Mouse (Mus musculus): ENCODE measurements around the gene Cdkal1.

Gene Cdkal1

GRCm38 (mm10) chr13:29590685-29591084 lies 264.8 kb downstream of the Cdkal1 start:
- in situ Hi-C loops (cut with MseI, MboI) = no loop called here

DNA sequence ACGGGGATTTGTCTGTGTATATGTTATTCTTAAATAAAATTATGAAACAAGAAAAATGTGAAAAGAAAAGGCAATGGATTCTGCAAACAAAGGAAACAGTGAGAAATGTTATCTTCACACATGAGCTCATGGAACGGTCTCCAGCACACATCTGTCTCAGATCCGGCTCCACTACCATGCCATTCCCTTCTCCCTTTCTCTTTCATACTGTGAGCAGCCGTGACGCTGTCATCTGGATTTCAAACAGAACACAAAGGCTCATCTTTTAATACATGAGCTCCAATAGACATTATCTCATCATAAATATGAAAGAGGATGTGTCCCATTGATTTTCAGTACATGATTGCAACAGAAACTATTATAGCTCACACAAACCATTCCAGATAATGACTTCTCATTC lies 265.3 kb downstream of the Cdkal1 start:
- in situ Hi-C loops (cut with MseI, MboI) = no loop called here

GRCm38 (mm10) chr13:29588693-29589092 lies 266.8 kb downstream of the Cdkal1 start:
- in situ Hi-C loops (cut with MseI, MboI) = no loop called here

DNA sequence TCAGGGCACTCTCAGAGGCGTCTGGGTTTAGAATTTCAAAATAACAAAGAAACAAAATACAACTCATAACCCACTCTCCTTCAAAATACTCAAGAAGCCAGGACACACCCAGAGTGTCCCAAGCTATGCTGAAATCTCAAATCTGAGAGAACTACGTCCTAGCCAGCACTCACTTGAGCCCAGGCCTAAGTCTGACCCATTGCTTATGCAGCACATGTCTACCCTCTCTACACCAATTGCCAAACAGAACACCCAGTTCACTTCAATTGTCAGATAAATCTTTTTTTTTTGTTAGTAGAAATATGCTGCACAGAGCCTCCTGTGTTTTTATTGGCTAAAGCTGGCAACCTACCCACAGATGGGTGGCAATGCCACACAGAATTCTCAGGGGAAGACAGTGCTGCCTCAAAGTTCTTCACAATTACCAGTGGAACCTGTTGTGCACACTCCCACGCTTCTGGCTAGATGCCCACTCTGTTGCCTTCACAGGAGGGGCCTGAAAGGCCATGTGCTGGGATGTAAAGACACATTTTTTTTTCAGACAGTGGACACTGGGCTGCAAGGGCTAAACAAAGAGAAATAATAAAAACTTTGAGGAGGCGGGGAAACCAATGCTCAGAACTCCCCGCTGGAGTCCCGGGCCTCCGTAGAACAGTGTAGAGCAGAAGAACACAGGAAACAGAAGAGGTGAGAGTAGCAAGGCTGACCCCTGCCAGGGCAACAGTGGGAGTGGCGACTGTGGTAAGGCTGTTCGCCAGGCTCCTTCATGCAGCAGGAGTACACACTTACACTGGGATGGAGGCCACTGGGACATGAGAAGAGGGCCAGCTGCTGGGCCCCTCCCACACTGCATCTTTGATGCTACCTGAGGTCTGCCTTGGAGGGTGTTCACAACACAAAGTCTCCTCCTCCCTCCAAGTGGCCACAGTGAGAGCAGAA lies 273.4 kb downstream of the Cdkal1 start:
- in situ Hi-C loops (cut with MseI, MboI) = no loop called here

DNA sequence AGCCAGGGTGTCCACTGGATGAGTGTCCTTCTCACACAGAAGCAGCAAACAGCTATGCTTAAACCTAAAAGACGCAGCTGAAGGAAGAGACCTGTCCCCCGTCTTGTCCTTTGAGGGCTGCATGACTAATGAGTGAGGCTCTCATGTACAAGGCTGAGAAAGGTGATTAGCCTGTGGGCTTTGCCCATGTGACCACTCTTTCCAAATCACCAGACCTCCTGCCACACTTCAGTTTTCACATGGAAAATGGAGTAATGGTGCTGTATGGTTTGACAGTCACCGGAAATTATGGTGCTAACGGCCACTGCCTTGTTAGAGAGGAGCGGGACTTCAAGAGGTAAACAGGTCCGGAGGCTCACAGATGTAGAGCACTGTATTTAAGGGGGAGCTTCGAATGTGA lies 274.7 kb downstream of the Cdkal1 start:
- in situ Hi-C loops (cut with MseI, MboI) = no loop called here

GRCm38 (mm10) chr13:29580009-29580408 lies 275.5 kb downstream of the Cdkal1 start:
- in situ Hi-C loops (cut with MseI, MboI) = no loop called here

DNA sequence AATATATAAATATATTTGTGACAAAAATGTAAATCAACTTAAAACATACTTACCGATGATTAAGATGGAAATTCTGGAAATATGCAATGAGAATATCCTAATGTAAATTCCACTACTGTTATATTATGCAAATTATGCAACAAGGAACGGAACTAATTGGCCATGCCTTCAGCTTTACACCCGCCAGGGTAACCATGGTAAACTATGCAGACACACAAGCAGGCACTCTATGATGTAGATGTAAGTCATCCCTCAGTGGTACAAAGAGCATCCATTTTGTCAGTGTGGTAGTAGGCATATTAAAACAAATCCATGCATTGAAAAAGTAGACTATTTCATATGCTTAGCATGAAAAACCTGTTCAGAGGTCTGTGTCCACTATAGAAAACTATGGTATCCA lies 276.9 kb downstream of the Cdkal1 start:
- in situ Hi-C loops (cut with MseI, MboI) = no loop called here

- in situ Hi-C loops (cut with MseI, MboI) = no loop called here
Observed at GRCm38 (mm10) chr13:29574784-29575183, 280.7 kb downstream of the Cdkal1 start.

GRCm38 (mm10) chr13:29572477-29572876 lies 283.0 kb downstream of the Cdkal1 start:
- in situ Hi-C loops (cut with MseI, MboI) = no loop called here

DNA sequence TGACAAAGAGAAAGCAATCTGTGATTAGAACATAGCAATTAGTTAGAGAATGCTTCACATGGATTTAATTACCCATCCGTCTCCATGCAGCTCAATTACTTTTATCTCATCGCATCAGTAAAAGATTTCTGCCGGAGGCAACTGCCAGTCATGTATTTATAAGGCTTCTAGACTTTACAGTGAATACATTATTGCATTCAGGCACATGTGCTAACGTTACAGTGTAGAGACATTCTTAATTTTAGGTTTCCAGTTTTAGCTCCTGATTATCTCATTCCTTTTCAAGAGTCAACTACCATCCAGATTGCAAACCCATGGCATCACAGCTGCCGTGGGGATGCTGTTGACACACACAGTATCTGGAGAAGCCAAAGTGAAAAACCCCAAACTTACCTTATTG lies 289.8 kb downstream of the Cdkal1 start:
- in situ Hi-C loops (cut with MseI, MboI) = no loop called here

GRCm38 (mm10) chr13:29559188-29559587 lies 296.3 kb downstream of the Cdkal1 start:
- in situ Hi-C loops (cut with MseI, MboI) = no loop called here

- in situ Hi-C loops (cut with MseI, MboI) = no loop called here
Observed at GRCm38 (mm10) chr13:29555160-29555785, 300.2 kb downstream of the Cdkal1 start.

DNA sequence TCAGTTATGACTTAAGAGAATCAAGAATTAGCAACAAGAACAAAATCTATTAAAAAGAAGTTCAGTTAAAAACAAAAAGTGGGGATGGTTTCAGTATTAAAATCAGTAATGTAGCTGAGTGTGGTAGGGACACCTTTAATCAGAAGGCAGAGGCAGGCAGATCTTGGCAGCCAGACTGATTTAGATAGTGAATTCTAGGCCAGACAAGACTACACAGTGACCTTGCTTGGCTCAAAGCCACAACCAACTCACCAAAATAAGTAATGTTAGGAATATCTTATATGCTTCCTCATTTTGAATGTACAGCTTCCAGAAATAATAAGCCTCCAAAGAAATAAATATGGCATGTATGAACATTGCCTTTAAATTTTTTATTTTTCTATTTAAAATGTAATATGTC lies 301.7 kb downstream of the Cdkal1 start:
- in situ Hi-C loops (cut with MseI, MboI) = no loop called here

- in situ Hi-C loops (cut with MseI, MboI) = no loop called here
Observed at GRCm38 (mm10) chr13:29552322-29552870, 303.1 kb downstream of the Cdkal1 start.

DNA sequence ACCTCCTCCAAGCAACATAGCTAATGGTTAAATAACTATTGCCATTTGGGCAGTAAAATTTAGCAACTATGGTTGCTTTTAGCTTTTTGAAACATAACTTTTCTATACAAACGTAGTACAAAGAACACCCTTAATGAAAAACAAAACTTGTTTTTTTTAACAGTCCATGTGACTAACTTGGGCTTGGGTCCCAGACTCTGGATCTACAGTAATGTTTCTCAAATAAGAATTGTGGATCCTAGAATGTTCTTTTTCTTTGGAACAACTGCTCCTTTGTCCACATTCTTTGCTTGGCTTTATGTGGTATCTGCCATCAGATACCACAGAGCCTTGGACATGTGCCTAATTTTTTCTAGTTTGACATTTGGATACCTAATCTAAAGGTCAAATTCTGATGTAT lies 304.6 kb downstream of the Cdkal1 start:
- in situ Hi-C loops (cut with MseI, MboI) = no loop called here

DNA sequence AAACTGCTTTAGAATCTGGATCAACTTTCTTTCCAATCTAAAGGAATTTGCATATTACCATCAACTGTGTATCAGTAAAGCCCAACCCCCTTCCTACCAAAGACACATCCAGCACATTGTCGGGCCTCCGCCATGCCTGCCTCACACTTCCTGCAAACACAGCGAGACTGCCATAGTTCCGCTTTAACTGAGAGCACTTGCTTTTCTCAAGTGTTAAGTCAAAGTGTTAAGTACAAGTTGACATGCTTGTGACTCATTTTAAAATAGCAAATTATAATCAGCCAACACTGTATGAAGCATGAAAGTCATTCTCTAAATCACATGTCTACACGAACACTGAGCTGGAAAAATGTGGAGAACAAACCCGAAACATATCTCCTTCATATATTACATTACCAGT lies 305.3 kb downstream of the Cdkal1 start:
- in situ Hi-C loops (cut with MseI, MboI) = no loop called here

DNA sequence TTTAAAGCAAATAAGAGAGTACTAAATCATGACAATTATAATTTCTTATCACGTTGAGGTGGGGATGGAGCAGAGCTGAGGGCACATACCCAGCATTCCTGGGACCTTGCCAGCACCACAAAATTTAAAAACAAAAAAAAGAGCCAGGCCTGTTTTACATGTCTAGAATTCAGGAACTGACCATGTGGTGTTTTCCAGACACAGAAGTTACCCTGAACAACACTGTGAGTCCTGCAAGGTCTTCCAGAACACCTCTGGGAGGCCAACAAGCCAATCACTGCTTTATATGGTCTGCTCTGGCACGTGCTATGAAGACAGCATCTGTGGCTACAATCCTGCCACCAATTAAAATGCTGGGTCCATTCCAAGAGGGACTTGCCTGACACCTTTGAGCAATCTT lies 305.7 kb downstream of the Cdkal1 start:
- in situ Hi-C loops (cut with MseI, MboI) = no loop called here

GRCm38 (mm10) chr13:29537906-29538305 lies 317.6 kb downstream of the Cdkal1 start:
- in situ Hi-C loops (cut with MseI, MboI) = no loop called here

GRCm38 (mm10) chr13:29533586-29533985 lies 321.9 kb downstream of the Cdkal1 start:
- in situ Hi-C loops (cut with MseI, MboI) = no loop called here

- in situ Hi-C loops (cut with MseI, MboI) = no loop called here
Observed at GRCm38 (mm10) chr13:29528344-29528743, 327.1 kb downstream of the Cdkal1 start.

DNA sequence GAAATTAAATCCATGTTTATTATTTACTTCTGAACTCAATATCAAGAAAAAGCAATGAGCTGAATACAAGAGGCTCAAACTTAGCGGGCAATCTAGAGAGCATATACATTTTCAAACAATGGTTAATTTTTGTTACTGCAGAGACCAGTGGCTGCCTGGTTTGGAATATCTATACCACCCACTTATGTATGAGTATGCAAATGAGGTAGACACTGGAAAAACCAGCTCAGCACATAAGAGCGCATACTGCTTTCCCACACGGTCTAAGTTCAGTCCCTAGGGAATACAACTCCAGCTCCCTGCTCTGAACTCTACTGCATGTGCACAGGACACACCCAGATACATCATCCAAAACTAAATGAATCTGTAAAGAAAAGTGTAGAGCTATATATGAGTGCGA lies 334.2 kb downstream of the Cdkal1 start:
- in situ Hi-C loops (cut with MseI, MboI) = no loop called here

GRCm38 (mm10) chr13:29514071-29514470 lies 341.4 kb downstream of the Cdkal1 start:
- in situ Hi-C loops (cut with MseI, MboI) = no loop called here

All from mouse trophoblast stem cell (cell line).